In genomic region chr7:139492946-139493345, GRCm38 (mm10) we compare ENCODE assay signal across 8 mouse cellular contexts.
DNase-seq lines count a peak whose midpoint lies in the region; ATAC-seq and TF ChIP-seq lines count a peak whose summit lies in the region.
"Had no signal": no experiment of that assay in that cellular context is flagged by ENCODE, and none has a peak within 500 bp of the region (broad histone marks: within the 10 kb centered on the region; RNA-seq: fewer than 3 reads in every experiment).

No protein-coding gene starts in this region.

- no peak for DNase-seq in kidney, adult 2 months
- DNase-seq in 3T3-L1 (ENCODE audit: low read depth, low spot score) (peak; percentile 32), A20 (ENCODE audit: low read depth, low spot score) (peak; percentile 14)
- DNase-seq in c-Kit-positive CD71-positive TER-119-negative erythroid progenitor cells, embryonic 14.5 days (ENCODE audit: low read depth) = peak; percentile 6
- DNase-seq in spleen, postnatal 4 days (ENCODE audit: low spot score in 2 of 2) = no peak
- DNase-seq: right cerebral cortex, postnatal 4 days had no signal

- 0 out of 2 replicates have a peak, but pooled peaks cover 7% of the 10 kb centered on the region for H3K4me1 ChIP-seq in kidney, adult 2 months (ENCODE audit: control insufficient read depth, insufficient read depth, low read length)
- H3K4me1 ChIP-seq in kidney, embryonic 15.5 days = peaks cover 14% of the 10 kb centered on the region; the same call in 1 of the 2 replicates
- H3K4me1 ChIP-seq in neural tube, embryonic 15.5 days = peaks cover 13% of the 10 kb centered on the region

- no peak overlapping the region for H3K4me3 ChIP-seq in kidney, adult 2 months (ENCODE audit: insufficient read depth, low read depth, low read length)
- H3K4me3 ChIP-seq in kidney, embryonic 15.5 days (replicated peaks) = no peak overlapping the region
- no peak overlapping the region for H3K4me3 ChIP-seq in neural tube, embryonic 15.5 days (replicated peaks)

- no peak overlapping the region for H3K9ac ChIP-seq in kidney, embryonic 15.5 days
- H3K9ac ChIP-seq in neural tube, embryonic 15.5 days (replicated peaks) = no peak overlapping the region

- no peak overlapping the region for H3K27ac ChIP-seq in kidney, adult 2 months (ENCODE audit: insufficient read depth, low read depth, low read length)
- no peak overlapping the region for H3K27ac ChIP-seq in kidney, embryonic 15.5 days
- H3K27ac ChIP-seq in neural tube, embryonic 15.5 days (replicated peaks) = no peak overlapping the region

- WGBS in kidney, adult 2 months = 65% methylated on average over 2 of the region's 2 CpGs
- WGBS in kidney, embryonic 15.5 days = 60% methylated on average over 2 of the region's 2 CpGs
- 51% methylated on average over 2 of the region's 2 CpGs for WGBS in neural tube, embryonic 15.5 days

- H3K36me3 ChIP-seq in kidney, adult 2 months (ENCODE audit: control insufficient read depth, insufficient read depth, low read length) = no peaks in the 10 kb centered on the region
- H3K36me3 ChIP-seq in kidney, embryonic 15.5 days = no peaks in the 10 kb centered on the region
- H3K36me3 ChIP-seq in neural tube, embryonic 15.5 days = no peaks in the 10 kb centered on the region

- H3K27me3 ChIP-seq in kidney, adult 2 months (replicated peaks; ENCODE audit: control insufficient read depth, insufficient read depth, low read length) = no peaks in the 10 kb centered on the region
- H3K27me3 ChIP-seq in kidney, embryonic 15.5 days = peaks cover 5% of the 10 kb centered on the region; the same call in 1 of the 2 replicates
- peaks cover 37% of the 10 kb centered on the region for H3K27me3 ChIP-seq in neural tube, embryonic 15.5 days (replicated peaks)

- peak; percentile 54 for TF ChIP-seq CTCF in kidney, adult 2 months (conservative IDR thresholded peaks at IDR 0.05; ENCODE audit: insufficient read depth, insufficient read length, low read depth, low read length)

- TF ChIP-seq POLR2A in kidney, adult 2 months (IDR thresholded peaks at IDR 0.05; ENCODE audit: low read depth, low read length) = no peak

- ATAC-seq in kidney, embryonic 15.5 days (replicated peaks; ENCODE audit: low FRiP score) = no peak
- ATAC-seq in neural tube, embryonic 15.5 days (ENCODE audit: low FRiP score) = no peak

- H3K4me2 ChIP-seq in kidney, embryonic 15.5 days = no peak overlapping the region
- H3K4me2 ChIP-seq in neural tube, embryonic 15.5 days = no peak overlapping the region

- no peaks in the 10 kb centered on the region for H3K9me3 ChIP-seq in kidney, embryonic 15.5 days (replicated peaks)
- H3K9me3 ChIP-seq in neural tube, embryonic 15.5 days (replicated peaks) = no peaks in the 10 kb centered on the region

Comparison
In these comparisons a context has a peak if more than half of its experiments do, and no peak if none do; other contexts are left out.
1. DNase-seq: peak in 3T3-L1 (single experiment), A20 (single experiment) and c-Kit-positive CD71-positive TER-119-negative erythroid progenitor cells, embryonic 14.5 days (single experiment); none in kidney, adult 2 months (single experiment) and spleen, postnatal 4 days (0 of 2).